Mouse (Mus musculus) CH12.LX (cell line): ENCODE measurements at regions not wholly inside any gene's neighbourhood (a gene's known extent, or its start where the extent isn't known, plus 50 kb on each side); places are given as distances from the start of the nearest gene placed in this dataset.

ENCODE experiments used
- DNase-seq: peaks from one replicate; pipeline ENCODE4 v3.0.0-alpha.2; 2013; ENCODE audit errors: extremely low read depth
- H3K27ac ChIP-seq: 2 replicates; pipeline ENCODE4 v1.5.1; 2012; ENCODE audit warnings: low read depth, mild to moderate bottlenecking, control low read depth, moderate library complexity; ENCODE audit not compliant: insufficient read depth
- H3K27me3 ChIP-seq: replicated peaks from 2 replicates; pipeline ENCODE3; 2012; ENCODE audit warnings: inconsistent platforms
- H3K36me3 ChIP-seq, 2 experiments: replicated peaks in 1 of 2; 2 replicates each; pipeline versions ENCODE3 to v1.6.1; 2012; ENCODE audit warnings: inconsistent platforms in 1 of 2, low read length in 1 of 2, mild to moderate bottlenecking in 1 of 2, mixed read lengths in 1 of 2, moderate library complexity in 1 of 2; ENCODE audit not compliant: control insufficient read depth in 1 of 2, insufficient read depth in 1 of 2
- H3K4me1 ChIP-seq, 2 experiments: 2 replicates each; pipeline ENCODE4 v1.6.1; 2012; ENCODE audit warnings: inconsistent platforms in 1 of 2, moderate library complexity in 1 of 2; ENCODE audit not compliant: insufficient read depth in 2 of 2, control insufficient read depth in 1 of 2
- H3K4me2 ChIP-seq: 2 replicates; pipeline ENCODE4 v1.6.1; 2012; ENCODE audit warnings: low read depth, mild to moderate bottlenecking, control low read depth; ENCODE audit not compliant: poor library complexity, insufficient read depth, severe bottlenecking
- H3K4me3 ChIP-seq, 3 experiments: fragments of 150-350 bp in 1 of 3; sonication (generic) in 1 of 3; replicated peaks in 1 of 3; 2 replicates each; pipeline versions ENCODE3 to v1.5.1; 2011 to 2012; ENCODE audit warnings: low read depth in 2 of 3, low read length in 2 of 3, mild to moderate bottlenecking in 2 of 3, moderate library complexity in 2 of 3, control low read depth in 1 of 3, improper control_type of control experiment in 1 of 3, inconsistent platforms in 1 of 3, mixed read lengths in 1 of 3; ENCODE audit not compliant: poor library complexity in 1 of 3
- H3K79me2 ChIP-seq: replicated peaks from 2 replicates; pipeline ENCODE4 v1.6.1; 2012; ENCODE audit warnings: mild to moderate bottlenecking, moderate library complexity; ENCODE audit not compliant: control insufficient read depth, poor library complexity, insufficient read depth, severe bottlenecking; ENCODE audit errors: extremely low read depth
- H3K9ac ChIP-seq: 2 replicates; pipeline ENCODE4 v1.6.1; 2012; ENCODE audit warnings: low read depth, mild to moderate bottlenecking, control low read depth, moderate library complexity; ENCODE audit not compliant: insufficient read depth
- H3K9me3 ChIP-seq: replicated peaks from 2 replicates; pipeline ENCODE3; 2012; ENCODE audit warnings: low read length, inconsistent platforms, mixed read lengths
- BHLHE40 ChIP-seq: IDR thresholded peaks from 2 replicates; pipeline ENCODE4 v1.6.1; 2011; ENCODE audit warnings: mild to moderate bottlenecking, low read depth, low read length, improper control_type of control experiment
- CHD1 ChIP-seq: IDR thresholded peaks from 2 replicates; pipeline ENCODE4 v1.6.1; 2012; ENCODE audit warnings: low read depth, low read length, improper control_type of control experiment, inconsistent platforms
- CTCF ChIP-seq, 2 experiments: IDR thresholded peaks in 1 of 2; conservative IDR thresholded peaks in 1 of 2; 2 replicates each; pipeline ENCODE4 v1.5.1; 2011 to 2012; ENCODE audit warnings: low read depth in 2 of 2, low read length in 2 of 2, improper control_type of control experiment in 1 of 2, inconsistent platforms in 1 of 2, mild to moderate bottlenecking in 1 of 2, moderate library complexity in 1 of 2
- HCFC1 ChIP-seq: IDR thresholded peaks from 2 replicates; pipeline ENCODE4 v1.6.1; 2012; ENCODE audit warnings: low read depth, mild to moderate bottlenecking, inconsistent platforms, low read length, improper control_type of control experiment
- IRF4 ChIP-seq: IDR thresholded peaks from 2 replicates; pipeline ENCODE4 v1.6.1; 2014; ENCODE audit warnings: low read depth, mild to moderate bottlenecking, inconsistent platforms, low read length, improper control_type of control experiment
- MAX ChIP-seq: IDR thresholded peaks from 2 replicates; pipeline ENCODE4 v1.6.1; 2011; ENCODE audit warnings: low read length, improper control_type of control experiment
- MAZ ChIP-seq: IDR thresholded peaks from 2 replicates; pipeline ENCODE4 v1.6.1; 2012; ENCODE audit warnings: low read depth, mild to moderate bottlenecking, inconsistent platforms, low read length, improper control_type of control experiment, moderate library complexity
- MYC ChIP-seq: IDR thresholded peaks from 2 replicates; pipeline ENCODE4 v1.6.1; 2011; ENCODE audit warnings: low read depth, mild to moderate bottlenecking, improper control_type of control experiment, low read length
- NELFE ChIP-seq: IDR thresholded peaks from 2 replicates; pipeline ENCODE4 v1.6.1; 2011; ENCODE audit warnings: low read depth, low read length, improper control_type of control experiment
- NRF1 ChIP-seq: IDR thresholded peaks from 2 replicates; pipeline ENCODE4 v1.6.1; 2014; ENCODE audit warnings: low read depth, mild to moderate bottlenecking, inconsistent platforms, low read length, improper control_type of control experiment, moderate library complexity
- RAD21 ChIP-seq: IDR thresholded peaks from 2 replicates; pipeline ENCODE4 v1.6.1; 2011; ENCODE audit warnings: low read depth, mild to moderate bottlenecking, low read length, improper control_type of control experiment, moderate library complexity
- RCOR1 ChIP-seq: conservative IDR thresholded peaks from 2 replicates; pipeline ENCODE4 v1.6.1; 2012; ENCODE audit warnings: low read depth, mild to moderate bottlenecking, inconsistent platforms, low read length, improper control_type of control experiment
- SIN3A ChIP-seq: IDR thresholded peaks from 2 replicates; pipeline ENCODE4 v1.6.1; 2012; ENCODE audit warnings: low read length, improper control_type of control experiment, inconsistent platforms
- UBTF ChIP-seq: IDR thresholded peaks from 2 replicates; pipeline ENCODE4 v1.6.1; 2012; ENCODE audit warnings: low read depth, mild to moderate bottlenecking, inconsistent platforms, low read length, improper control_type of control experiment, moderate library complexity
- USF1 ChIP-seq: IDR thresholded peaks from 2 replicates; pipeline ENCODE4 v1.6.1; 2014; ENCODE audit warnings: low read depth, mild to moderate bottlenecking, inconsistent platforms, low read length, improper control_type of control experiment
- USF2 ChIP-seq: conservative IDR thresholded peaks from 2 replicates; pipeline ENCODE4 v1.6.1; 2011; ENCODE audit warnings: low read depth, low read length, improper control_type of control experiment
- ZKSCAN1 ChIP-seq: IDR thresholded peaks from 2 replicates; pipeline ENCODE4 v1.6.1; 2012; ENCODE audit warnings: low read depth, inconsistent platforms, low read length, improper control_type of control experiment, borderline replicate concordance
- ZNF384 ChIP-seq: IDR thresholded peaks from 2 replicates; pipeline ENCODE4 v1.6.1; 2012; ENCODE audit warnings: low read depth, low read length, improper control_type of control experiment, inconsistent platforms
- dilution Hi-C: fragments of 300-500 bp; cut with MboI; formaldehyde crosslinking; loops from 2 replicates; pipeline ENCODE4 v1.14.3; 2020; ENCODE audit warnings: low sequenced_read_pairs; ENCODE audit not compliant: extremely low pct_unique_long_range_greater_than_20kb, extremely low pct_ligation_motif_present
- in situ Hi-C: fragments of 300-500 bp; cut with MboI; formaldehyde crosslinking; loops from 3 replicates; pipeline ENCODE4 v1.14.3; 2019; ENCODE audit warnings: low sequenced_read_pairs, low pct_ligation_motif_present, low pct_unique_long_range_greater_than_20kb, mixed read lengths

- no peaks in the 10 kb centered on the region for H3K79me2 ChIP-seq
- peaks cover 0 to 4% of the 10 kb centered on the region in 2 experiments; a peak in 2 of 4 replicates for H3K4me1 ChIP-seq
- H3K4me2 ChIP-seq, result no peak overlapping the region
- no peak overlapping the region for H3K4me3 ChIP-seq
- no peak overlapping the region for H3K27ac ChIP-seq
- H3K9me3 ChIP-seq, result no peaks in the 10 kb centered on the region
- in situ Hi-C loops, result no loop called here
- H3K27me3 ChIP-seq, result no peaks in the 10 kb centered on the region
- no peak overlapping the region for H3K9ac ChIP-seq
- H3K36me3 ChIP-seq, result no peaks in the 10 kb centered on the region
- dilution Hi-C loops, result no loop called here
- TF ChIP-seq IRF4 (no peak), HCFC1 (no peak), BHLHE40 (no peak), ZKSCAN1 (no peak), ZNF384 (no peak), MAZ (no peak), CHD1 (no peak), MAX (no peak)
- DNase-seq, result no peak
Observed at GRCm38 (mm10) chr12:13066604-13067181, 125.0 kb upstream of the Mycn start.

- Histone ChIP-seq H3K4me3 (no peak overlapping the region), H3K79me2 (no peaks in the 10 kb centered on the region), H3K9me3 (no peaks in the 10 kb centered on the region), H3K27ac (no peak overlapping the region), H3K4me1 (no peaks in the 10 kb centered on the region), H3K27me3 (no peaks in the 10 kb centered on the region), H3K4me2 (no peak overlapping the region), H3K9ac (no peak overlapping the region), H3K36me3 (no peaks in the 10 kb centered on the region)
- dilution Hi-C loops, result no loop called here
- DNase-seq, result no peak
- in situ Hi-C loops, result no loop called here
- TF ChIP-seq NRF1, result no peak
- TF ChIP-seq HCFC1, result no peak
- TF ChIP-seq ZKSCAN1, result no peak
- TF ChIP-seq NELFE, result no peak
- TF ChIP-seq MYC, result no peak
- no peak for TF ChIP-seq RAD21
- no peak for TF ChIP-seq BHLHE40
- TF ChIP-seq CTCF (conservative IDR thresholded peaks at IDR 0.05 in 1 of 2, IDR thresholded peaks at IDR 0.05 in 1 of 2; ENCODE audit: low read depth in 2 of 2, low read length in 2 of 2), result no peak
- no peak for TF ChIP-seq IRF4
- TF ChIP-seq SIN3A, result no peak
- TF ChIP-seq USF1, result no peak
- no peak for TF ChIP-seq UBTF
- no peak for TF ChIP-seq ZNF384
- no peak for TF ChIP-seq USF2
- TF ChIP-seq RCOR1, result no peak
- TF ChIP-seq, all 38 proteins: peak for 0
Observed at GRCm38 (mm10) chr12:13059473-13059872, 117.8 kb upstream of the Mycn start.
